Mouse (Mus musculus) heart, adult 9 months (tissue): ENCODE measurements around the gene Ttc39a.
A peak's percentile ranks its signal among the peaks of the same experiment; 100 is the strongest.
"Not testable (repeated sequence)": the region's sequence is repeated elsewhere in the genome, so short reads cannot be mapped to it uniquely, and the experiment has no call there.

Source experiments
- DNase-seq, 2 experiments: peaks; one replicate each; pipeline ENCODE4 v3.0.0; 2022; ENCODE audit warnings: low spot score in 2 of 2

The Ttc39a gene

GRCm38 (mm10) chr4:109406486-109407175 lies at the start of gene Ttc39a:
Gene Ttc39a, plus strand, starts transcription at chr4:109406623.
- DNase-seq: peak; percentile 32 to 39

- DNase-seq: no peak
Observed at GRCm38 (mm10) chr4:109378107-109378506, 28.3 kb upstream of the Ttc39a start.

GRCm38 (mm10) chr4:109382457-109382856 lies 24.0 kb upstream of the Ttc39a start:
- no peak for DNase-seq

GRCm38 (mm10) chr4:109385599-109385998 lies 20.8 kb upstream of the Ttc39a start:
- DNase-seq: no peak

- DNase-seq: no peak
Observed at GRCm38 (mm10) chr4:109393229-109393779, 13.1 kb upstream of the Ttc39a start.

GRCm38 (mm10) chr4:109393902-109394301 lies 12.5 kb upstream of the Ttc39a start:
- no peak for DNase-seq

GRCm38 (mm10) chr4:109394314-109395074 lies 11.9 kb upstream of the Ttc39a start:
- DNase-seq: no peak

GRCm38 (mm10) chr4:109400366-109400980 lies 6.0 kb upstream of the Ttc39a start:
- no peak for DNase-seq

GRCm38 (mm10) chr4:109401176-109401689 lies 5.2 kb upstream of the Ttc39a start:
- DNase-seq: no peak

- DNase-seq: not testable (repeated sequence)
Observed at GRCm38 (mm10) chr4:109404908-109405307, 1.5 kb upstream of the Ttc39a start.

- no peak for DNase-seq
Observed at GRCm38 (mm10) chr4:109405415-109405814, 1.0 kb upstream of the Ttc39a start.

GRCm38 (mm10) chr4:109406054-109406485 lies 353 bp upstream of the Ttc39a start:
- DNase-seq: peak; percentile 85 to 92

GRCm38 (mm10) chr4:109407176-109407520 lies 725 bp downstream of the Ttc39a start:
- no peak for DNase-seq

- no peak for DNase-seq
Observed at GRCm38 (mm10) chr4:109407701-109408485, 1.5 kb downstream of the Ttc39a start.

GRCm38 (mm10) chr4:109410681-109411376 lies 4.4 kb downstream of the Ttc39a start:
- no peak for DNase-seq

- no peak for DNase-seq
Observed at GRCm38 (mm10) chr4:109411377-109411967, 5.0 kb downstream of the Ttc39a start.

GRCm38 (mm10) chr4:109412233-109412632 lies 5.8 kb downstream of the Ttc39a start:
- no peak for DNase-seq

GRCm38 (mm10) chr4:109417998-109418397 lies 11.6 kb downstream of the Ttc39a start:
- no peak for DNase-seq

- no peak for DNase-seq
Observed at GRCm38 (mm10) chr4:109419017-109419416, 12.6 kb downstream of the Ttc39a start.

GRCm38 (mm10) chr4:109419563-109419962 lies 13.1 kb downstream of the Ttc39a start:
- no peak for DNase-seq
